Mouse (Mus musculus) ovary, postnatal 14 days (tissue): ENCODE measurements around the gene Fryl.

Experiments used
- DNase-seq: peaks from one replicate; pipeline ENCODE4 v3.0.0; 2022; ENCODE audit warnings: low spot score

Gene Fryl

GRCm38 (mm10) chr5:73221826-73222225 lies 34.6 kb downstream of the Fryl start:
- no peak for DNase-seq

GRCm38 (mm10) chr5:73219716-73220115 lies 36.7 kb downstream of the Fryl start:
- DNase-seq = no peak

GRCm38 (mm10) chr5:73218065-73218464 lies 38.4 kb downstream of the Fryl start:
- DNase-seq = no peak

- no peak for DNase-seq
Observed at GRCm38 (mm10) chr5:73217116-73217515, 39.3 kb downstream of the Fryl start.

GRCm38 (mm10) chr5:73216014-73216413 lies 40.4 kb downstream of the Fryl start:
- no peak for DNase-seq

- DNase-seq = no peak
Observed at GRCm38 (mm10) chr5:73212446-73212845, 44.0 kb downstream of the Fryl start.

- no peak for DNase-seq
Observed at GRCm38 (mm10) chr5:73211961-73212360, 44.5 kb downstream of the Fryl start.

- DNase-seq = no peak
Observed at GRCm38 (mm10) chr5:73210971-73211315, 45.5 kb downstream of the Fryl start.

GRCm38 (mm10) chr5:73210127-73210970 lies 46.1 kb downstream of the Fryl start:
- no peak for DNase-seq

- no peak for DNase-seq
Observed at GRCm38 (mm10) chr5:73209201-73210096, 47.0 kb downstream of the Fryl start.

GRCm38 (mm10) chr5:73208645-73209044 lies 47.8 kb downstream of the Fryl start:
- DNase-seq = no peak

- no peak for DNase-seq
Observed at GRCm38 (mm10) chr5:73206722-73207121, 49.7 kb downstream of the Fryl start.

GRCm38 (mm10) chr5:73205996-73206629 lies 50.3 kb downstream of the Fryl start:
- no peak for DNase-seq

GRCm38 (mm10) chr5:73205050-73205449 lies 51.4 kb downstream of the Fryl start:
- DNase-seq = no peak

- no peak for DNase-seq
Observed at GRCm38 (mm10) chr5:73202498-73202897, 53.9 kb downstream of the Fryl start.

GRCm38 (mm10) chr5:73202077-73202476 lies 54.3 kb downstream of the Fryl start:
- no peak for DNase-seq

GRCm38 (mm10) chr5:73200387-73201384 lies 55.7 kb downstream of the Fryl start:
- DNase-seq = no peak

GRCm38 (mm10) chr5:73199586-73199985 lies 56.8 kb downstream of the Fryl start:
- no peak for DNase-seq

- DNase-seq = no peak
Observed at GRCm38 (mm10) chr5:73198690-73199089, 57.7 kb downstream of the Fryl start.

GRCm38 (mm10) chr5:73197796-73198195 lies 58.6 kb downstream of the Fryl start:
- DNase-seq = no peak

GRCm38 (mm10) chr5:73194740-73195139 lies 61.7 kb downstream of the Fryl start:
- no peak for DNase-seq
